Mouse (Mus musculus): ENCODE measurements around the gene Myg1. TPM values are rescaled to one million over a fixed set of nuclear protein-coding genes. Genes with fewer than 3 reads are reported as not detected.

Gene Myg1
- polyA plus RNA-seq, 2 experiments, result 32.5 to 43.2 TPM

DNA sequence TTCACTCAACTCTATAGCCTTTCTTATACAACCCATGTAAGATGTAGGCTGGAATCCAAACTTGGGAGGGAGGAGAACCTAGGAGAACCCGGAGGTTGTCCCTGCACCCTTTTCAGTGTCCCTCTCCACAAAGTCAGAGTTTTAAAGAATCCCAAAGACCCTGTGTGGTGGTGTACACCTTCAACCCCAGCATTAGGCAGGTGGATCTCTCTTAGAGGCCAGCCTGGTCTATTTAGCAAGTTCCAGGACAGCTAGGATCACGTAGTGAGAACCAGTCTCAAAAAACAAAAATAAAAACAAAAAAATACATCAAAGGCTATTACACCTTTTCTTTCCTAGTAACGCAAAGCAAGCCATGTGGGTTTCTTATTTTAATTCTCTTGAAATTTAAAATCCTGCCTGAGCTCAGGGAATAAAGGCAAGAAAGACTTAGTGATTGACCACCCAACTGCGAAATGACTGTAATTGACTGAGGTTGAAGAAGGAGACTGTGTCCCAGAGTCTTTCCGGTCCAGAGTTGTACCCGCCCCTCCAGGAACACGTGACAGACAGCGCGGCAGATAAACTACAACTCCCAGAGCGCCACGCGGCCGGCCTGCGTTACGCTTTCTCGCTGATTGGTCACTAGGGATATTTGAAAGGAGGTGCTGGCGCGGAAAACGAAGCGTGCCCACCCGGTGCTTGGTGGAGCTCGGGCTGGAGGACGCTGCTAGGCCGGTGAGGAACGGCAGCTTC is 35.7 kb upstream of the Myg1 start, which contains the start of gene Espl1:
Espl1 (plus strand) TSS at position 634 of the 735 bp plus-strand sequence.
- 5% methylated on average over 25 of the region's 25 CpGs for WGBS (ENCODE audit: insufficient replicate concordance)
- TF ChIP-seq EP300 (IDR thresholded peaks at IDR 0.05; ENCODE audit: low read depth), result no peak

DNA sequence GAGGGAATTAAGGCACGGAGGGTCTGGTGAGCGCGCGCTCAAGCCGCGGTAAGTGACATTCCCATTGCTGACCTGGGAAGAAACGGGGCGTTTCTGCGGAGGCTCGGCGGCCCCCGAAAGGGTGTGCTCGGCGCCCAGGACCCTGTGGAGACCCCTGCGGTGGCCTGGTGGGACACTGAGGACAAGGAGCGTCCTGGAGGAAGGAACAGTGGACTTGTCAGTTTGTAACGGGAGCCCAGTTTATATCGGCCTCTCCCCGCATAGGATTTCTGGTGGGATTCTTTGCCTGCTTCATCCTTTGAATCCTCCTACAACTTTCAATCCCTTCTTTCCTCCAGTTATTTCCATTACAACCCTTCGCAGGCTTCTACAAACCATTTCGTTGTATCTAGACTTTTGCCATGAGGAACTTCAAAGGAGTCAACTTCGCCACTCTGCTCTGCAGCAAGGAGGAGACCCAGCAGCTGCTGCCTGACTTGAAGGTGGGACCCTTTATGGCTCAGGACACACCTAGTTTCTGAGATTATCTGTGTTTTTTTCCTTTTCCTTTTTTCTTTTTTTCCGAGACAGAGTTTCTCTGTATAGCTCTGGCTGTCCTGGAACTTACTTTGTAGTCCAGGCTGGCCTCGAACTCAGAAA is 35.0 kb upstream of the Myg1 start:
- 3% methylated on average over 24 of the region's 24 CpGs for WGBS (ENCODE audit: insufficient replicate concordance)
- Histone ChIP-seq H3K9ac (replicated peaks) (peak overlapping the region; percentile 90), H3K4me2 (ENCODE audit: low read depth) (peak overlapping the region; percentile 86), H3K36me3 (replicated peaks; ENCODE audit: control insufficient read depth, insufficient read depth, low read depth) (peaks cover 33% of the 10 kb centered on the region), H3K27me3 (ENCODE audit: control insufficient read depth, insufficient read depth, low read length) (no peaks in the 10 kb centered on the region), H3K27ac (peak overlapping the region; percentile 56), H3K4me1 (replicated peaks; ENCODE audit: control insufficient read depth in 2 of 2, insufficient read depth in 2 of 2, low read length in 1 of 2) (peaks cover 4 to 9% of the 10 kb centered on the region in 2 experiments; a peak in 3 of 4 replicates), H3K4me3 (ENCODE audit: insufficient read depth in 1 of 2, low read depth in 2 of 2, low read length in 2 of 2) (peak overlapping the region; percentile 90 to 93), H3K9me3 (ENCODE audit: control insufficient read depth, low read length) (no peaks in the 10 kb centered on the region)
- DNase-seq (ENCODE audit: low read depth in 3 of 3, low spot score in 3 of 3) (no peak), ATAC-seq (ENCODE audit: insufficient read depth) (peak; percentile 49)
- TF ChIP-seq EP300 (IDR thresholded peaks at IDR 0.05; ENCODE audit: low read depth), result no peak

More for the DNA sequence above, 35.7 kb upstream of the Myg1 start, which contains the start of gene Espl1:
- Histone ChIP-seq H3K9ac (replicated peaks) (peak within 1 kb of the TSS; percentile 90), H3K4me3 (ENCODE audit: insufficient read depth in 1 of 2, low read depth in 2 of 2, low read length in 2 of 2) (peak within 1 kb of the TSS; percentile 90 to 93), H3K4me1 (replicated peaks; ENCODE audit: control insufficient read depth in 2 of 2, insufficient read depth in 2 of 2, low read length in 1 of 2) (peaks cover 4 to 9% of the 10 kb centered on the region in 2 experiments; a peak in 3 of 4 replicates), H3K27me3 (ENCODE audit: control insufficient read depth, insufficient read depth, low read length) (no peaks in the 10 kb centered on the region), H3K36me3 (replicated peaks; ENCODE audit: control insufficient read depth, insufficient read depth, low read depth) (peaks cover 26% of the 10 kb centered on the region), H3K27ac (peak within 1 kb of the TSS; percentile 56), H3K4me2 (ENCODE audit: low read depth) (peak within 1 kb of the TSS; percentile 86), H3K9me3 (ENCODE audit: control insufficient read depth, low read length) (no peaks in the 10 kb centered on the region)
- DNase-seq (ENCODE audit: low read depth in 3 of 3, low spot score in 3 of 3), result peak; percentile 90 to 92 (median 91)
- peak; percentile 96 for ATAC-seq (ENCODE audit: insufficient read depth)

GRCm38 (mm10) chr15:102302542-102302941 is 29.0 kb upstream of the Myg1 start:
- Histone ChIP-seq H3K4me3 (ENCODE audit: insufficient read depth in 1 of 2, low read depth in 2 of 2, low read length in 2 of 2) (no peak overlapping the region), H3K36me3 (replicated peaks; ENCODE audit: control insufficient read depth, insufficient read depth, low read depth) (peaks cover 85% of the 10 kb centered on the region), H3K27ac (no peak overlapping the region), H3K4me1 (replicated peaks; ENCODE audit: control insufficient read depth in 2 of 2, insufficient read depth in 2 of 2, low read length in 1 of 2) (no peaks in the 10 kb centered on the region), H3K9me3 (ENCODE audit: control insufficient read depth, low read length) (no peaks in the 10 kb centered on the region), H3K27me3 (ENCODE audit: control insufficient read depth, insufficient read depth, low read length) (no peaks in the 10 kb centered on the region), H3K9ac (replicated peaks) (no peak overlapping the region), H3K4me2 (ENCODE audit: low read depth) (no peak overlapping the region)
- ATAC-seq (ENCODE audit: insufficient read depth) (no peak), DNase-seq (ENCODE audit: low read depth in 3 of 3, low spot score in 3 of 3) (no peak)
- TF ChIP-seq EP300 (IDR thresholded peaks at IDR 0.05; ENCODE audit: low read depth) (no peak), CTCF (IDR thresholded peaks at IDR 0.05; ENCODE audit: low read depth) (no peak)
- WGBS (ENCODE audit: insufficient replicate concordance), result 86% methylated on average over 6 of the region's 6 CpGs

DNA sequence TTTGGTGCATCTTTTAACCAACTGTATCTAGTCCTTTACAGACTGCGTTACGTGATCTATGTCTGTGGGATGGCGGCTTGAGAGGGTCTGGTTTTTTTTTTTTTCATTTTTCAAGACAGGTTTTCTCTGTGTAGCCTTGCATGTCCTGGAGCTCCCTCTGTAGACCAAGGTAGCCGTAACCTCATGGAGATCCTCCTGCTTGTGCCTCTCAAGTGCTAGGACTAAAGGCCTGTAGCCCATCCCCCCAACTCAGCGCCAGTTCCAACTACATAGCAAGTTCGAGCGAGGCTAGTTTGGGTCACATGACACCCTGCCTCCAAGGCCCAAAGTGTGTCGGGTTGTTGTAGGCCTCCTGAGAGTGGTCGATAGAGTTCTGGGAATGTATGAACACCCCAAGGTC is 22.8 kb upstream of the Myg1 start:
- TF ChIP-seq EP300 (IDR thresholded peaks at IDR 0.05; ENCODE audit: low read depth) (no peak), CTCF (IDR thresholded peaks at IDR 0.05; ENCODE audit: low read depth) (no peak)
- ATAC-seq (ENCODE audit: insufficient read depth), result no peak
- Histone ChIP-seq H3K4me1 (replicated peaks; ENCODE audit: control insufficient read depth in 2 of 2, insufficient read depth in 2 of 2, low read length in 1 of 2) (no peaks in the 10 kb centered on the region), H3K4me3 (ENCODE audit: insufficient read depth in 1 of 2, low read depth in 2 of 2, low read length in 2 of 2) (no peak overlapping the region), H3K27me3 (ENCODE audit: control insufficient read depth, insufficient read depth, low read length) (no peaks in the 10 kb centered on the region), H3K27ac (no peak overlapping the region), H3K9me3 (ENCODE audit: control insufficient read depth, low read length) (no peaks in the 10 kb centered on the region), H3K36me3 (replicated peaks; ENCODE audit: control insufficient read depth, insufficient read depth, low read depth) (peaks cover 91% of the 10 kb centered on the region), H3K9ac (replicated peaks) (no peak overlapping the region), H3K4me2 (ENCODE audit: low read depth) (no peak overlapping the region)
- no peak for DNase-seq (ENCODE audit: low read depth in 3 of 3, low spot score in 3 of 3)
- 82% methylated on average over 9 of the region's 9 CpGs for WGBS (ENCODE audit: insufficient replicate concordance)

DNA sequence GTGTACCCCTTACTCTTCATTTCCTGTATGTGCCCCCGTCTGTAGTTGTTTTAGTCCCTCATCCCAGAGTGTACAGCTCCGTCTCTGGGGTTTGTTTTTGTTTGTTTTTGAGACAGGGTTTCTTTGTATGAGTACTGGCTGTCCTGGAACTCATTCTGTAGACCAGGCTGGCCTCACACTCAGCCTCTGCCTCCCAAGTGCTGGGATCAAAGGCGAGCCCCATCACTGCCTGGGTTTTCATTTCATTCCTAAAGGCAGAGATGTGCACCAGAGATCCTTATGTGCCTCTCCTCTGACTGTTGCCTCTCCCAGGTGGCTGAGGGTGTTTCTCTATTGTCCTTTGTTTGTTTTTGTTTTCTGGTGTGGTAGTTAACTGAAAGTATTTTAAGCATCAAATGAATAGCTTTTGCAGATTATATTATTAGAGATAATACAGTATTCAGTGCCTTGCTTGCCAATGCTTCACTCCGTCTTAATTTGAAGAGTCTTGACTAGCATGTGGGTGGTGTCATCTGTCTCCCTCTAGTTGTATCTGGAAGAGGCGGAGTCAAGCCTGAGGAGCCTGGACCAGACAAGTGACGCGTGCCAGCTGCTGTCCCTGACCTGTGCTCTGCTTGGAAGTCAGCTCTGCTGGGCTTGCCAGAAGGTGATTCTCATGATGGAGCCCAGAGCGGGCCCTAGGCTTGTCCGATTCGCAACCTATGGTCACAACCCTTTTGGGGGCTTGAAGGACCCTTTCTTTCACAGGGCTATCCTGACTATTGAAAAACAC is 21.2 kb upstream of the Myg1 start:
- TF ChIP-seq EP300 (IDR thresholded peaks at IDR 0.05; ENCODE audit: low read depth) (no peak), CTCF (IDR thresholded peaks at IDR 0.05; ENCODE audit: low read depth) (no peak)
- Histone ChIP-seq H3K36me3 (replicated peaks; ENCODE audit: control insufficient read depth, insufficient read depth, low read depth) (peaks cover 90% of the 10 kb centered on the region), H3K27ac (no peak overlapping the region), H3K4me3 (ENCODE audit: insufficient read depth in 1 of 2, low read depth in 2 of 2, low read length in 2 of 2) (no peak overlapping the region), H3K4me2 (ENCODE audit: low read depth) (no peak overlapping the region), H3K27me3 (ENCODE audit: control insufficient read depth, insufficient read depth, low read length) (no peaks in the 10 kb centered on the region), H3K9ac (replicated peaks) (no peak overlapping the region), H3K9me3 (ENCODE audit: control insufficient read depth, low read length) (no peaks in the 10 kb centered on the region), H3K4me1 (replicated peaks; ENCODE audit: control insufficient read depth in 2 of 2, insufficient read depth in 2 of 2, low read length in 1 of 2) (no peaks in the 10 kb centered on the region)
- DNase-seq (ENCODE audit: low read depth in 3 of 3, low spot score in 3 of 3) (no peak), ATAC-seq (ENCODE audit: insufficient read depth) (no peak)
- WGBS (ENCODE audit: insufficient replicate concordance), result 78% methylated on average over 10 of the region's 10 CpGs

Data from liver, embryonic 14.5 days (tissue).